In the genomic region with DNA sequence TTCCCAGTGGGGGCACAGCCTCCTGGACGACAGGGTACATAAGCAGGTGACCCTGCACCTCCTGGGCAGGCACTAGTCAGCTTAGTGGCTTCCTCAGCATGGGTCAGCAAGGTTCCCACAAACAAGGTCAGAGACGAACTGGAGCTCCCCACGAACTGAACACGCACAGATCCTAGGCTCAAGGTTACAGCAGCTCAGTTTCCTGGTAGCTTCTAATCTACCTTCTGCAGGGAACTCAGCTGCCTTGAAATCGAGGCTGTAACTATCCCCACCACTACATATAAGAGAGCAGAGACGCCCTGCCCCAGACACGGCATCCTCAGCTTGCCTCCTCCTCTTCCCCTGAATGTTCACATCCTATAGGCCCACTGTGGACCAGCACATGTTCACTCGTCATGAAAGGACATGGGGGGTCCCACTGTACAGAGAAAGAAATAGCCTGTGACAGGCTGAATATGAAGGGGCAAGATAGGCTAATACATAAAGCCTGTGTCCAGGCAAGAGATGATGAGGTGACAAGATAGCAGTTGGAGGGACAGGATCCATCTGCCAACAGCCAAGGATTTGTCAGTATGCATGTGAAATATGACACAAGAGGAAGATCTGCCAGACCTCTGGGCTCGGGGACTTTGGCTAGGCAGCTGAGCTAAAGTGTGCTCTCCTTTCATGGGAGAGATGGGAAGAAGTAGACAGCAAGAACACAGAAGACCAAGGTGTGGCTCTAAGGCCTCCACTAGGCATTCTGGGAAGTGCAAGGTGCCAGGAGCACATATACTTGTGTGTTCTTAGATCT, we compare ENCODE assay signal across 26 mouse cellular contexts. TPM values are rescaled to one million over a fixed set of nuclear protein-coding genes. Genes with fewer than 3 reads are reported as not detected.
DNase-seq lines count a peak whose midpoint lies in the region; TF ChIP-seq lines count a peak whose summit lies in the region.
"Had no signal": no experiment of that assay in that cellular context is flagged by ENCODE, and none has a peak within 500 bp of the region (broad histone marks: within the 10 kb centered on the region; RNA-seq: fewer than 3 reads in every experiment).

No protein-coding gene starts in this region.

- H3K27ac ChIP-seq in cerebellum, adult 2 months (ENCODE audit: insufficient read depth, low read length), result peak overlapping the region; percentile 13; the same call in 1 of the 2 replicates
- peak overlapping the region; percentile 53 for H3K27ac ChIP-seq in gastrocnemius, adult 2 months
- H3K27ac ChIP-seq: embryonic facial prominence, embryonic 10.5 days; embryonic facial prominence, embryonic 12.5 days; forebrain, embryonic 13.5 days; forebrain, embryonic 15.5 days had no signal

- DNase-seq in adrenal gland, adult (ENCODE audit: inconsistent age in 2 of 2, low spot score in 1 of 2), result peak; percentile 59 to 74
- no peak for DNase-seq in adrenal gland, postnatal 25 days
- no peak for DNase-seq in cerebellum, adult 2 months
- no peak for DNase-seq in cerebellum, postnatal 10 days
- DNase-seq in gastrocnemius, adult 2 months, result peak; percentile 61
- DNase-seq in gastrocnemius, adult 8-10 months (ENCODE audit: low spot score in 2 of 2), result no peak
- DNase-seq: adrenal gland, adult 8-10 months; B cell, adult 2 months; cerebellum, adult 11-12 months; cerebellum, adult 8-10 months; cerebellum, adult 9-11 months; cerebellum, postnatal 25 days; forebrain, postnatal 0 days had no signal

- no peak for TF ChIP-seq CTCF in cerebellum, adult 2 months (IDR thresholded peaks at IDR 0.05; ENCODE audit: borderline replicate concordance, insufficient read depth, low read depth, low read length)
- TF ChIP-seq CTCF in gastrocnemius, adult 2 months (IDR thresholded peaks at IDR 0.05), result no peak

- no peak for TF ChIP-seq POLR2A in cerebellum, adult 2 months (IDR thresholded peaks at IDR 0.05; ENCODE audit: borderline replicate concordance, insufficient read depth, low read length)

- intact Hi-C loops in gastrocnemius, adult 2 months (cut with DNase I), result no loop called here

- WGBS in cerebellum, adult 2 months, result 56% methylated on average over 9 of the region's 9 CpGs

- no peaks in the 10 kb centered on the region for H3K27me3 ChIP-seq in cerebellum, adult 2 months (ENCODE audit: control insufficient read depth, insufficient read depth, low read length)
- H3K27me3 ChIP-seq: CH12.LX; embryonic facial prominence, embryonic 12.5 days; forebrain, embryonic 13.5 days; forebrain, embryonic 15.5 days; Patski had no signal

- no peak overlapping the region for H3K4me3 ChIP-seq in cerebellum, adult 2 months (replicated peaks; ENCODE audit: insufficient read depth, low read depth, low read length)
- no peak overlapping the region for H3K4me3 ChIP-seq in gastrocnemius, adult 2 months
- H3K4me3 ChIP-seq: embryonic facial prominence, embryonic 10.5 days; embryonic facial prominence, embryonic 12.5 days; forebrain, embryonic 13.5 days; forebrain, embryonic 15.5 days had no signal

- peaks cover 5% of the 10 kb centered on the region; the same call in 1 of the 2 replicates for H3K4me1 ChIP-seq in cerebellum, adult 2 months (ENCODE audit: control insufficient read depth, insufficient read depth, low read length)
- H3K4me1 ChIP-seq: embryonic facial prominence, embryonic 10.5 days; embryonic facial prominence, embryonic 12.5 days; forebrain, embryonic 13.5 days; forebrain, embryonic 15.5 days had no signal

RNA-seq across cellular contexts. Expression of gene Traf2, which starts 20.0 kb away (rescaled TPM):
- 29.2 and 30.2 TPM in 2 replicates for total RNA-seq in adrenal gland, postnatal 25 days (2021)
- 12.3 and 12.5 TPM in 2 replicates for polyA plus RNA-seq in cerebellum, adult 2 months (2012; rRNA removed)
- 10 to 100 TPM; 12.4 to 13.1 TPM for total RNA-seq in gastrocnemius, adult 2 months (2021)
- total RNA-seq in gastrocnemius, adult 8-10 months (2022), result 10 to 100 TPM; 12.0 to 18.8 (median 15.2) TPM

RNA-seq across cellular contexts. Expression of gene C8g, which starts 25.2 kb away (rescaled TPM):
- 1.7 and 3.3 TPM in 2 replicates for total RNA-seq in adrenal gland, postnatal 25 days (2021)
- 3.6 and 4.2 TPM in 2 replicates for polyA plus RNA-seq in cerebellum, adult 2 months (2012; rRNA removed)
- 1 to 10 TPM; 1.1 to 1.6 TPM for total RNA-seq in gastrocnemius, adult 2 months (2021)
- total RNA-seq in gastrocnemius, adult 8-10 months (2022), result 1 to 10 TPM; 1.0 to 1.8 (median 1.6) TPM

RNA-seq across cellular contexts. Expression of gene Fbxw5, which starts 26.2 kb away (rescaled TPM):
- 99.9 and 103 TPM in 2 replicates for total RNA-seq in adrenal gland, postnatal 25 days (2021)
- polyA plus RNA-seq in cerebellum, adult 2 months (2012; rRNA removed), result 54.7 and 59.4 TPM in 2 replicates
- 10 to 100 TPM; 76.9 to 88.4 TPM for total RNA-seq in gastrocnemius, adult 2 months (2021)
- total RNA-seq in gastrocnemius, adult 8-10 months (2022), result 100 to 1,000 TPM in 1 of 4 experiments, 10 to 100 TPM in 3; 83.3 to 100 (median 89.7) TPM

RNA-seq across cellular contexts. Expression of gene Edf1, which starts 30.9 kb away (rescaled TPM):
- total RNA-seq in adrenal gland, postnatal 25 days (2021), result 270 and 317 TPM in 2 replicates
- 345 and 350 TPM in 2 replicates for polyA plus RNA-seq in cerebellum, adult 2 months (2012; rRNA removed)
- 100 to 1,000 TPM; 152 to 179 TPM for total RNA-seq in gastrocnemius, adult 2 months (2021)
- 100 to 1,000 TPM; 104 to 172 (median 141) TPM for total RNA-seq in gastrocnemius, adult 8-10 months (2022)

RNA-seq across cellular contexts. Expression of gene Lcn12, which starts 33.0 kb away (rescaled TPM):
- total RNA-seq in adrenal gland, postnatal 25 days (2021), result not detected in 2 replicates
- polyA plus RNA-seq in cerebellum, adult 2 months (2012; rRNA removed), result not detected in 2 replicates
- total RNA-seq in gastrocnemius, adult 2 months (2021), result not detected
- total RNA-seq in gastrocnemius, adult 8-10 months (2022), result not detected
- total RNA-seq: adrenal gland, adult 8-10 months; adrenal gland, postnatal 36 days; CH12.LX; forebrain, postnatal 0 days; G1E had no signal
- polyA plus RNA-seq: activated CD4-positive, CD25-positive, alpha-beta regulatory T cell, adult 4 months; CD4-positive, CD25-positive, alpha-beta regulatory T cell, adult 4 months; cortical plate, adult 2 months; embryonic facial prominence, embryonic 10.5 days; embryonic facial prominence, embryonic 12.5 days; embryonic facial prominence, embryonic 14.5 days; forebrain, embryonic 11.5 days; forebrain, embryonic 13.5 days; forebrain, embryonic 15.5 days; forebrain, postnatal 0 days; G1E; Patski had no signal

Comparison
In these comparisons a context has a peak if more than half of its experiments do, and no peak if none do; other contexts are left out.
1. DNase-seq: peak in adrenal gland, adult (2 of 2) and gastrocnemius, adult 2 months (single experiment); none in adrenal gland, postnatal 25 days (single experiment), cerebellum, adult 2 months (0 of 2), cerebellum, postnatal 10 days (0 of 2) and gastrocnemius, adult 8-10 months (0 of 2).